Mouse (Mus musculus): ENCODE measurements at regions not wholly inside any gene's neighbourhood (a gene's known extent, or its start where the extent isn't known, plus 50 kb on each side); places are given as distances from the start of the nearest gene placed in this dataset.
A peak's percentile ranks its signal among the peaks of the same experiment; 100 is the strongest.
"Not testable (repeated sequence)": the region's sequence is repeated elsewhere in the genome, so short reads cannot be mapped to it uniquely, and the experiment has no call there.

DNA sequence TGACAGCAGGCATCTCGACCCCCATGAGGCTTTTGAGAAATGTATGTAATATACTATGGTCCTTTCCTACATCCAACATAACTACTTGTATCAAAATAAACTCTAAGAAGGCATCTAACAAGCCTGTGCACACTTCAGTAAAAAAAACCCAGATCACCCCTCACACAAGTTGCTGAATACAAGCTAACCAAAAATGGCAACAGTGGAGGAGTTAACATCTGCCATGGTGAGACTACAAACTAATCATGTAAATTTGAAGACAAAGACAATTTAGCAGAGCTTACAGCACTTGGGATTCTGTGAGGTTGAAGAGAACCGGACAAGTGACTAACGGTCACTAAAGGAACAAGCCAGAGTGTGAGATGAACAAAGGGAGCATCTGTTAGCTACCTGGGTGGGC, 380.6 kb upstream of the Ngly1 start:
- DNase-seq (ENCODE audit: low spot score in 2 of 2), result no peak

DNA sequence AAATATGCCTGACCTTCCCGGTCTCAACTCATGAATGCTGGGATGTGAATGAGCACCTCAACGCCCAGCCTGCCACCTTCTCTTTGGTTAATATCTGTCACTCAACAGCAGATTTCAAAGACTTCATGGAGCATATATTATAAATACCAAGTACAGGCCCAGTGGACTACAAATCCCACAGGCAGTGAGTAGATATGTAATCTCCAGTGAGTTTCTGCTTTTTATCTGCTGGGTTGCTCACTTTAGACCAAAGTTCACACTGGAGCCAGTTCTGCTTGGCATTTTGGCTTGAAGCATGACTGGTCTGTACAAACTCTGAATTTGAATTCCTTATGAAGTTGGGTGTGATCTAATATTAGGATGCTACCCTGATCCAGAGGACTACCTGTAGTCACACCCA, 377.1 kb upstream of the Ngly1 start:
- no peak for DNase-seq (ENCODE audit: low spot score in 2 of 2)

DNA sequence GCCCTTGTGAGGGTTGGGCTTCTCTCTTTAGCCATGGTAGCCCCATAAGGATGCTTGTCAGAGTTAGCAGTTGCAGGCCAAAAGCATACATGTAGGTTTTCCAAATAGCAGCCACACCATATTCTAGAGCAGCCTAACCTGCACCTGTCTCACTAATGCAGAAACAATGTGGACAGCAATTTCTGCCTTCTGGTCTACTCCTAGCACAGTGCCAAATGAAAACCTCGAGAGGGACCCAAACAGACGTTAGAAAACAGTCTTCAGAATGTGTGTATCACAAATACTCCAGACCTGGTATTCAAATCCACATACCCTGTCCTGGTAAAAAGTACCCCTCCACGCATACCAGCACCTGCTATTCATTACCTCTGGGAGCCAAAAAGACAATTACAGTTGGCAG, 368.9 kb upstream of the Ngly1 start:
- DNase-seq (ENCODE audit: low spot score in 2 of 2), result no peak

DNA sequence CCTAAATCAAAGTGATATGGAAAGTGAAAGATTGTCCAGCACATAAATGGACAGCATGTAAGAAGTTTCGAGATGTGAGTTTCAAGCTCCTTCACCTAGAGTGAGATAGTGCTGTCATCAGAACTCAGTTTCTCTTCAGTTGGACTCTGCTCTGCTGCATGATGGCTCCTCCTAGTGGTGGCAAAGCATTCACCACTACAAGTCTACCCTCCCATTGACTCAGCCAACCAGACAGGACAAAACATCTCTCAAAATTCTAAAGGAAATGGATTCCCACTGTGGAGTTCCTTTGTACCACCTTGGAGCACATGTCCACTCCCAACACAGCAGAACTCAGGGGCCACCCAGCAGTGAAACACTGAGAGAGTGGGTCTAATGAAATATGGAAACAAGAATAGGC, 367.8 kb upstream of the Ngly1 start:
- DNase-seq (ENCODE audit: low spot score in 2 of 2), result peak; percentile 9 to 12

- DNase-seq (ENCODE audit: low spot score in 2 of 2), result no peak
These were observed 364.3 kb upstream of the Ngly1 start for GRCm38 (mm10) chr14:15884641-15885340.

GRCm38 (mm10) chr14:15897098-15897497, 352.0 kb upstream of the Ngly1 start:
- DNase-seq (ENCODE audit: low spot score in 2 of 2), result no peak

- not testable (repeated sequence) for DNase-seq (ENCODE audit: low spot score in 2 of 2)
These were observed 342.7 kb upstream of the Ngly1 start for GRCm38 (mm10) chr14:15906429-15906828.

DNA sequence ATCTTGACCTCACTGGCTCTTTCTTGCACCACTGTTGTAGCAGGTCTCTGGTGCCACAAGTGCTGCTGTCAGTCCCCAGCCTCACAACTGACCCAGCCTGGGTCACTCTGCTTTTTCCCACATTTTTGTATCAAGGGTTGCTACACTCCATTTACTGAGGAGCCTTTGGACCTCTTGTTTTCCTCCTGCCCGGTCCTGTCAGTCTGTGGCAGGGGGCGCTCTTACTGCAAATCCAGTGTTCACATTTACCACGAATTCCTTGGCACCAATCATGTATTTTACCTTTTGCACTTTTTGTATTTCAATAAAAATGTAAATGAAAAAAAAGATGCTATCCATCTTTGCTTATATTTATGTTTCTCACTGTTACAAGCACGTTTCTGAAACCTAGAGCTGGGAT, 335.9 kb upstream of the Ngly1 start:
- not testable (repeated sequence) for DNase-seq (ENCODE audit: low spot score in 2 of 2)

DNA sequence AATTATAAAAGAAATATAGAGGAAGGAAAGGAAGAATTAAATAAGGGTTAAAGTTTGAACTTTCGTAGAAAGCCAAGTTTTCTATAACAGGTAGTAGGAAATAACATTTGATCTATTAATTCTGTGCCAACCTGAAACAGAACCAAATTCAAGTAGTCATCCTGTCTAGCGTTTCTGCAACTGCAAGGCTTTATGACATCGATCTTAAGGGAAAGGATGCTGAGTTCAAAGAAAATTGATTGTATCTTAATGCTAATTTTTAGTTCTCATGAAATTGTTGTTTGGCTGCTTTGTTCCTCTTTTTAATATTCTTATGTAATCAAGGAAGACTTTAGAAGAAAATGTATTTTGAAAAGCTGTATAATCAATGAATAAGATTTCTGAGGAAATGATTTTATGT, 334.9 kb upstream of the Ngly1 start:
- DNase-seq (ENCODE audit: low spot score in 2 of 2), result no peak

GRCm38 (mm10) chr14:15924676-15925075, 324.4 kb upstream of the Ngly1 start:
- peak in 1 of 2 experiments; percentile 36 for DNase-seq (ENCODE audit: low spot score in 2 of 2)

DNA sequence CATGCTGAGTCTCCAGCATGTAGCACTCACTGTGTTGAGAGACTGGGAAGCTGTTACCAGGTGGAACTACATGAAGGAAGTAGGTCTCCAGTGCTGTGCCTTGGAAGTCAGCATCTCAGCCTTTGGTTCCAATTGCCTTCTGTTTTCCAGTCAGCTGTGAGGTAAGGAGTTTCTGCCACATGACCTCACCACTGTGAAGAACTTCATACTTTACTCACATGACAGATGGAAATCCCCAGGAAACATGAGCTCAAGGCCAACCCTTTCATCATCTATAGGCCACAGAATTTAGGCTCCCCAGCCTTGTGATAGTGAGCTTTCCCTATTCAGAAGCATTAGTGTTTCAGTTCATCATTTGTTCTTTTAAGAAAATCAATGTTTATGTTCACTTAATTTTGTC, 314.4 kb upstream of the Ngly1 start:
- DNase-seq (ENCODE audit: low spot score in 2 of 2), result no peak

GRCm38 (mm10) chr14:15970321-15970720, 278.8 kb upstream of the Ngly1 start:
- no peak for DNase-seq (ENCODE audit: low spot score in 2 of 2)

DNA sequence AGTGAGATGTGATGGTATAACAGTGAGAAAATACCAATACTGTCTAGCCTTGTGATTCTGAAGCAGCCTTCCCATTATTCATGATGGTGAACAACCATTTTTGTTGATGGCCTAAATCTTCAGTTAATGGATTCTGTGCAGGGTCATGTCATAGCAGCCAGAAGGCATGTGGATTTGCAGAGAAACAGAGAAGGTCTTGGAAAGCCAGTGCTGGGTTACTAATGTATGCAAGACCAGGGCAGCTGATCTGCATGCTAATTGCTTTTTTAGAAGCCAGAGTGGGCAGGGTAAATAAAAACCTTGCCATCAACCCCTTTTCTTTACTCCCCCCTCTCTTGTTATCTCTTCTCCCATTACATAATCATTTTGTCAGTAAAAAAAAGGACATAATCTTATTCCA, 278.3 kb upstream of the Ngly1 start:
- no peak for DNase-seq (ENCODE audit: low spot score in 2 of 2)

DNA sequence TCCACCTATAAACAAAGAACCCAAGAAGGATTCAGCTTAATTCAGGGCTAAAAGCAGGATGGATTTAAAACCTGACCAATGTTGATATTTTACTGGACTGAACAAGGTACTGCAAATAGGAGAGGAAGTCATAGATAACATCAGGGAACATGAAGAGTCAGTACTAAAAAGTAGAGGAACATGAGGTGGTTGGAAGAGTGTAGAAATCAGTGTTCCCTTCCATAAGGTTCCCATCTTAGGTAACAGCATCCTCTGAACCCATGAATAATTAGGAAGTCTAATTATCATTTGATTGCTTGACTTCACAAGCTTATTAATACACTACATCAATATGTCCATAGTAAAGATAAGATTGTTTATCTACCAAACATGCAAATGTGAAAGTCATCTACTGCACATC, 277.8 kb upstream of the Ngly1 start:
- no peak for DNase-seq (ENCODE audit: low spot score in 2 of 2)

DNA sequence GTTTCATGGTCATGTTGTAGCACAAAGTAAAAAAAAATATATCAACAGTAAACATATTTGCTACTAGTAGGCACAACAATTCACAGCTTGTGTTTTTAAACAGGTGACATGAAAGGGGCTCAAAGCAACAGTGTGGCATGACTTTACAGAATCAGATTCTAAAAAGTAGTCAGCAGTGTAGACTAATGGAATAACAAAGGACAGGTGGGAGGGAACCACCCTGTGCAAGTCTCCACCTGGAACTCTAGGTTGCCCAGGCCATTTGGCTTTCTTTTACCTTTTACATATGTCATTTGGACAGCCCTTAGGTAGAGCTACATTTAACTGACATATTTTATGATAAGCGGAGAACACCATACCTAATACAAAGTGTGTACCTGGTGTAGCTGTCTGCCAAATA, 271.7 kb upstream of the Ngly1 start:
- no peak for DNase-seq (ENCODE audit: low spot score in 2 of 2)

- DNase-seq (ENCODE audit: low spot score in 2 of 2), result no peak
These were observed 270.8 kb upstream of the Ngly1 start for GRCm38 (mm10) chr14:15978329-15978728.

DNA sequence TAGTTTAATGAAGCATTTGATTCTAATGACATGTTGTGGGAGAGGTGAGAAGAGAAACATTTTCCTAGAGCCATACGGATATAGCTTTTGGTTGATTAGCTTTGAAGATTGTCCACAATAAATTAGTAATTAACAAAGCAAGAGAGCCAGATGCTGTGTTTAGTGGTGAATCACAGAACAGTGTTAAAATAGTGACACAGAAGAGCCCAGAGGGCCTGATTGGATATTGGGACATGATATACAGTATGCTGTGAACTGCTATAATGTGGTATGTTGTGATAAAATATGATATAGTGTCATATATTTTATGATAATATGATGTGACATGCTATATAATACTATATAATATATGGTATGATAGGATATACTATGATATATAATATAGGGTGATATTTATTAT, 243.7 kb upstream of the Ngly1 start:
- DNase-seq (ENCODE audit: low spot score in 2 of 2), result no peak

DNA sequence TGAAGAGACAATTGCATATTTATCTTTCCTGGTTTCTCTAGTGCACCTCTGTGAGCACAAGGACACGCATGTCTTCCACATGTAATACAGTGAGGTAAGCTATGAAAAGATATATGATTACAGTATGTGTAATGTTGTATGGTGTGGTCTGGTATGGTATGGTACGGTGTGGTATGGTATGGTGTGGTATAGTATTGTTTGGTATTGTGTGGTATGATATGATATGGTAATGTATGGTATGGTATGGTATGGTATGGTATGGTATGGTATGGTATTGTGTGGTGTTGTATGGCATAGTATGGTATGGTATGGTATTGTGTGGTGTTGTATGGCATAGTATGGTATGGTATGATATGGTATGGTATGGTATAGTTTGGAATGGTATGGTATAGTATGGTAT, 242.1 kb upstream of the Ngly1 start:
- no peak for DNase-seq (ENCODE audit: low spot score in 2 of 2)

GRCm38 (mm10) chr14:16009778-16010177, 239.3 kb upstream of the Ngly1 start:
- no peak for DNase-seq (ENCODE audit: low spot score in 2 of 2)

DNA sequence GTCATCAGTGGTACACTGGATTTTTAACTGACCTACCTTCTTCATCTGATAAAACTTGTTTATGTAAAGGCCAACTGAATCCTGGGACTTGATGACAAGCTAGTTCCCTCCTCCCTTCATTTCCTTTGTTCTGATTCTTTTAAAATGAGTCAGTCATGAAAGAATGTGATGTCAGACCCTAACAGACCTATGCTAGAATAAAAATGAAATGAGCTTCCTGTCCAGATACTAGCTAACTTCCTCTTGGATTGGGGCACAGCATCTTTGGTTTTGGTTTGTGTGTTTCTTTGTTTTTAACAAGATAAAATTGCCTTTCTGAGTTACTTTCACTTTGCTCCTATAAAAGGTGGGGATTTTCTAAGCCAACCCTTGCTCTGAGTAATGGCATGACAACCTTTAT, 225.2 kb upstream of the Ngly1 start:
- DNase-seq (ENCODE audit: low spot score in 2 of 2), result no peak

GRCm38 (mm10) chr14:16037771-16038170, 211.3 kb upstream of the Ngly1 start:
- no peak for DNase-seq (ENCODE audit: low spot score in 2 of 2)

DNA sequence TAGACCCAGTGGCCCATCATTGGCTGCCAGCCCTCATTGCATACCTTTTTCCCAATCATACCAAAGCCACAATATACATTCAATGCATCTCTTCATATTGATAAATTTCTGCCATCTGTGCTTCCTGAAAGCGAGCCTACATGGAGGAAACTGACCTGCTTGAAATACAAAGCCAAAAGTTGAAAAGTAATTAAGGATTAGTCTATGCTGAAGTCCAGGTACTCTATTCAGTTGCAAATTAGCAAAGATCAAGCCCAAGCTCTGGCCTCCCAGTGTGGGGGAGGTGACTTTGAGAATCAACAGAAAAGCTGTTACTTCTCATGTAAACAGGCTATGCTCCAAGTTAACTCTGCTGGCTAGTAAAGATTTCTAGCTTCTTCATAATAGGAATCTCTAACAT, 210.7 kb upstream of the Ngly1 start:
- DNase-seq (ENCODE audit: low spot score in 2 of 2), result no peak

DNA sequence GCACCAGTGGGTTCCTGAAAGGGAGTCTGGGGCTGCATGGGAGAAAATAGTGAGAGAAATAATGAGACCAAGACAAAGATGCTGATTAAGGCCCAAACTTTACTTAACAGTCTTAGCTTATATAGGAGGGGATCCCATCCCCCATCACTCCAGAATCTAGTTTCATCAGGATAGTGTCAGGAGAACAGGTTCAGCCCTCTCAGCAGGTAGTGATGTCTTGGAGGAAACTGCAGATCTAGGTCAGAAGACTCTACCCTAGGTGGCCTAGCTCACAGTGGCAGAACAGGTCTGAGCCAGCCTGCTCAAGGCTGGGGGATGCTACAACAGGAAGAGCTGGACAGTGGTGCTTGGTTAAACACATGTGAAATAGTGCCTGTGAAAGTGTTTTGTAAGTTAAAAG, 204.6 kb upstream of the Ngly1 start:
- no peak for DNase-seq (ENCODE audit: low spot score in 2 of 2)

GRCm38 (mm10) chr14:16072534-16072933, 176.5 kb upstream of the Ngly1 start:
- not testable (repeated sequence) for DNase-seq (ENCODE audit: low spot score in 2 of 2)

All from layer of hippocampus, postnatal 14 days (tissue).